In the genomic region with DNA sequence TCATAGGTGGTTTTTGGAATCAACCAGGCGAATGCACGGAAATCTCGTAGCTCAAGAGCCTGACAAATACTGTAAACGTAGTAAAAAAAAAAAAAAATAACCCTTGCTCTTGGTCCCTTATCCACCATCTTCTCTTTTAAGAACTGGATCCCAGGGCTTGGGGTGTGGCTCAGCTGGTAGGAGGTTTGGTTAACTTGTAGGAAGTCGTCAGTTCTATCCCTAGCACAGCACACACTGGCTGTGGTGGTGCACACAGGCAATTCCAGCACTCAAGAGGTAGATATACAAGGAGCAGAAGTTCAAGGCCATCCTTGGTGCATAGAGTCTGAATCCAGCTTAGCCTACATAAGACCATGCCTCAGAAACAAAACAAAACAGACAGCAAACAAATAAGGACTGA, we compare ENCODE assay signal across 11 mouse cellular contexts. TPM values are rescaled to one million over a fixed set of nuclear protein-coding genes. Genes with fewer than 3 reads are reported as not detected.
DNase-seq lines count a peak whose midpoint lies in the region; ATAC-seq lines count a peak whose summit lies in the region.
"Had no signal": no experiment of that assay in that cellular context is flagged by ENCODE, and none has a peak within 500 bp of the region (broad histone marks: within the 10 kb centered on the region; RNA-seq: fewer than 3 reads in every experiment).

No protein-coding gene starts in this region.

- peak overlapping the region; percentile 36; the same call in 1 of the 2 replicates for H3K27ac ChIP-seq in forebrain, embryonic 10.5 days
- no peak overlapping the region for H3K27ac ChIP-seq in forebrain, embryonic 14.5 days (ENCODE audit: low read depth, low read length)
- H3K27ac ChIP-seq in lung, embryonic 15.5 days = peak overlapping the region; percentile 54
- H3K27ac ChIP-seq in midbrain, embryonic 16.5 days (ENCODE audit: low read length) = no peak overlapping the region
- H3K27ac ChIP-seq: forebrain, embryonic 12.5 days had no signal

- no peak for DNase-seq in forebrain, embryonic 10.5 days (ENCODE audit: extremely low spot score, low spot score)
- no peak for DNase-seq in forebrain, embryonic 14.5 days (ENCODE audit: low spot score)
- no peak for DNase-seq in lung, adult 18-20 months
- no peak for DNase-seq in left cerebral cortex, adult 18-20 months (ENCODE audit: low spot score in 2 of 2)
- DNase-seq: cerebellum, adult 2 months had no signal

- H3K4me1 ChIP-seq in forebrain, embryonic 10.5 days = peaks cover 16% of the 10 kb centered on the region
- no peaks in the 10 kb centered on the region for H3K4me1 ChIP-seq in forebrain, embryonic 14.5 days (ENCODE audit: control insufficient read depth, insufficient read depth, low read length)
- H3K4me1 ChIP-seq in lung, embryonic 15.5 days = peaks cover 18% of the 10 kb centered on the region
- H3K4me1 ChIP-seq in megakaryocyte, embryonic 14.5 days = peaks cover 93% of the 10 kb centered on the region
- no peaks in the 10 kb centered on the region for H3K4me1 ChIP-seq in midbrain, embryonic 16.5 days (ENCODE audit: control insufficient read depth, insufficient read depth, low read length)
- H3K4me1 ChIP-seq: forebrain, embryonic 12.5 days had no signal

- H3K9me3 ChIP-seq in forebrain, embryonic 10.5 days = no peaks in the 10 kb centered on the region
- no peaks in the 10 kb centered on the region for H3K9me3 ChIP-seq in forebrain, embryonic 14.5 days (replicated peaks; ENCODE audit: control insufficient read depth, low read length)
- no peaks in the 10 kb centered on the region for H3K9me3 ChIP-seq in lung, embryonic 15.5 days
- H3K9me3 ChIP-seq in megakaryocyte, embryonic 14.5 days = no peaks in the 10 kb centered on the region
- no peaks in the 10 kb centered on the region for H3K9me3 ChIP-seq in midbrain, embryonic 16.5 days (replicated peaks; ENCODE audit: control insufficient read depth, low read length, poor library complexity, severe bottlenecking)
- H3K9me3 ChIP-seq: forebrain, embryonic 12.5 days; limb, embryonic 15.5 days had no signal

- H3K27me3 ChIP-seq in forebrain, embryonic 10.5 days (ENCODE audit: poor library complexity, severe bottlenecking) = no peaks in the 10 kb centered on the region
- H3K27me3 ChIP-seq in forebrain, embryonic 14.5 days (replicated peaks; ENCODE audit: control insufficient read depth, insufficient read depth, low read length) = no peaks in the 10 kb centered on the region
- no peaks in the 10 kb centered on the region for H3K27me3 ChIP-seq in lung, embryonic 15.5 days
- H3K27me3 ChIP-seq in megakaryocyte, embryonic 14.5 days (replicated peaks) = no peaks in the 10 kb centered on the region
- H3K27me3 ChIP-seq in midbrain, embryonic 16.5 days (ENCODE audit: control insufficient read depth, insufficient read depth, low read depth, low read length) = no peaks in the 10 kb centered on the region
- H3K27me3 ChIP-seq: forebrain, embryonic 12.5 days; limb, embryonic 15.5 days had no signal

- H3K4me3 ChIP-seq in forebrain, embryonic 10.5 days = no peak overlapping the region
- no peak overlapping the region for H3K4me3 ChIP-seq in forebrain, embryonic 14.5 days (ENCODE audit: low read depth, low read length)
- H3K4me3 ChIP-seq in lung, embryonic 15.5 days = no peak overlapping the region
- H3K4me3 ChIP-seq in megakaryocyte, embryonic 14.5 days (replicated peaks) = peak overlapping the region; percentile 88
- H3K4me3 ChIP-seq in midbrain, embryonic 16.5 days (ENCODE audit: low read depth, low read length) = no peak overlapping the region
- H3K4me3 ChIP-seq: forebrain, embryonic 12.5 days; limb, embryonic 15.5 days had no signal

- no peak overlapping the region for H3K4me2 ChIP-seq in forebrain, embryonic 14.5 days (ENCODE audit: low read length)
- no peak overlapping the region; the same call in 1 of the 2 replicates for H3K4me2 ChIP-seq in lung, embryonic 15.5 days
- H3K4me2 ChIP-seq in midbrain, embryonic 16.5 days (ENCODE audit: low read length) = no peak overlapping the region
- H3K4me2 ChIP-seq: forebrain, embryonic 12.5 days; limb, embryonic 15.5 days had no signal

- no peaks in the 10 kb centered on the region for H3K36me3 ChIP-seq in forebrain, embryonic 10.5 days (replicated peaks)
- no peaks in the 10 kb centered on the region for H3K36me3 ChIP-seq in forebrain, embryonic 14.5 days (ENCODE audit: control insufficient read depth, insufficient read depth, low read length)
- H3K36me3 ChIP-seq in lung, embryonic 15.5 days = no peaks in the 10 kb centered on the region
- no peaks in the 10 kb centered on the region for H3K36me3 ChIP-seq in megakaryocyte, embryonic 14.5 days (replicated peaks; ENCODE audit: low read length)
- H3K36me3 ChIP-seq in midbrain, embryonic 16.5 days (ENCODE audit: control insufficient read depth, insufficient read depth, low read length) = no peaks in the 10 kb centered on the region
- H3K36me3 ChIP-seq: forebrain, embryonic 12.5 days; limb, embryonic 15.5 days had no signal

- ATAC-seq in forebrain, embryonic 14.5 days = no peak
- ATAC-seq in lung, embryonic 15.5 days (ENCODE audit: borderline replicate concordance, extremely low read depth, low FRiP score, low TSS enrichment) = no peak
- ATAC-seq in granulocyte monocyte progenitor cell, adult 5-6 weeks (replicated peaks; ENCODE audit: poor library complexity, severe bottlenecking) = 0 out of 2 replicates have a peak, but pooled peaks have one; percentile 7
- ATAC-seq in midbrain, embryonic 16.5 days = no peak

- 81% methylated on average over 5 of the region's 5 CpGs for WGBS in forebrain, embryonic 10.5 days
- 86% methylated on average over 5 of the region's 5 CpGs for WGBS in forebrain, embryonic 14.5 days
- WGBS in lung, embryonic 15.5 days = 68% methylated on average over 5 of the region's 5 CpGs
- WGBS in midbrain, embryonic 16.5 days = 86% methylated on average over 5 of the region's 5 CpGs

- no peak overlapping the region for H3K9ac ChIP-seq in forebrain, embryonic 14.5 days (ENCODE audit: low read length)
- H3K9ac ChIP-seq in lung, embryonic 15.5 days = no peak overlapping the region
- no peak overlapping the region for H3K9ac ChIP-seq in midbrain, embryonic 16.5 days (ENCODE audit: low read depth, low read length)
- H3K9ac ChIP-seq: forebrain, embryonic 12.5 days; limb, embryonic 15.5 days had no signal

RNA-seq across cellular contexts. Expression of a gene that starts 44.5 kb away (rescaled TPM):
- 28.4 and 30.7 TPM in 2 replicates for polyA plus RNA-seq in forebrain, embryonic 10.5 days (2016; fragmentation: Nextera tagmentation; extraction: Ambion mirVana)
- polyA plus RNA-seq in forebrain, embryonic 14.5 days (2014; fragmentation: Nextera tagmentation; extraction: Ambion mirVana) = 8.4 and 9.3 TPM in 2 replicates
- polyA plus RNA-seq in lung, embryonic 15.5 days (2015; fragmentation: Nextera tagmentation; extraction: Ambion mirVana) = 60.2 and 62.7 TPM in 2 replicates
- total RNA-seq in granulocyte monocyte progenitor cell, adult 5-6 weeks (2014; fragmentation: Nextera tagmentation) = 29.0 and 29.8 TPM in 2 replicates
- 25.2 and 25.4 TPM in 2 replicates for total RNA-seq in granulocyte monocyte progenitor cell, adult 5-6 weeks (2017)
- polyA plus RNA-seq in megakaryocyte, embryonic 14.5 days (2012; ENCODE audit: insufficient read depth, low replicate concordance) = 76.3 and 106 TPM in 2 replicates
- polyA plus RNA-seq in midbrain, embryonic 16.5 days (2015; fragmentation: Nextera tagmentation; extraction: Ambion mirVana) = 11.9 and 12.6 TPM in 2 replicates
- total RNA-seq in left cerebral cortex, adult 18-20 months (2021) = 10 to 100 TPM; 21.7 to 26.0 TPM

RNA-seq across cellular contexts. Expression of a gene that starts 48.2 kb away (rescaled TPM):
- 0.40 and 0.59 TPM in 2 replicates for polyA plus RNA-seq in forebrain, embryonic 10.5 days (2016; fragmentation: Nextera tagmentation; extraction: Ambion mirVana)
- 0.21 and 0.47 TPM in 2 replicates for polyA plus RNA-seq in forebrain, embryonic 14.5 days (2014; fragmentation: Nextera tagmentation; extraction: Ambion mirVana)
- 0.86 and 1.2 TPM in 2 replicates for polyA plus RNA-seq in lung, embryonic 15.5 days (2015; fragmentation: Nextera tagmentation; extraction: Ambion mirVana)
- 2.9 and 4.2 TPM in 2 replicates for total RNA-seq in granulocyte monocyte progenitor cell, adult 5-6 weeks (2014; fragmentation: Nextera tagmentation)
- total RNA-seq in granulocyte monocyte progenitor cell, adult 5-6 weeks (2017) = 7.5 and 9.1 TPM in 2 replicates
- polyA plus RNA-seq in megakaryocyte, embryonic 14.5 days (2012; ENCODE audit: insufficient read depth, low replicate concordance) = 0.35 TPM in 1 of 2 replicates, not detected in the other
- 0.19 and 0.72 TPM in 2 replicates for polyA plus RNA-seq in midbrain, embryonic 16.5 days (2015; fragmentation: Nextera tagmentation; extraction: Ambion mirVana)
- total RNA-seq in left cerebral cortex, adult 18-20 months (2021) = 1 to 10 TPM; 7.7 to 8.2 TPM

Comparison
In these comparisons a context has a peak if more than half of its experiments do, and no peak if none do; other contexts are left out.
1. H3K27ac ChIP-seq: peak in forebrain, embryonic 10.5 days (single experiment) and lung, embryonic 15.5 days (single experiment); none in forebrain, embryonic 14.5 days (single experiment) and midbrain, embryonic 16.5 days (single experiment).